Comparison of ENCODE assay signal across 25 mouse cellular contexts in genomic region chr12:35889383-35889782, GRCm38 (mm10). TPM values are rescaled to one million over a fixed set of nuclear protein-coding genes. Genes with fewer than 3 reads are reported as not detected.
DNase-seq lines count a peak whose midpoint lies in the region; ATAC-seq and TF ChIP-seq lines count a peak whose summit lies in the region.
"Had no signal": no experiment of that assay in that cellular context is flagged by ENCODE, and none has a peak within 500 bp of the region (broad histone marks: within the 10 kb centered on the region; RNA-seq: fewer than 3 reads in every experiment).

No protein-coding gene starts in this region.

- no peaks in the 10 kb centered on the region for H3K27me3 ChIP-seq in liver, adult 2 months (ENCODE audit: control insufficient read depth, insufficient read depth, low read length)
- H3K27me3 ChIP-seq in liver, embryonic 12.5 days (replicated peaks): no peaks in the 10 kb centered on the region
- no peaks in the 10 kb centered on the region for H3K27me3 ChIP-seq in neural tube, embryonic 15.5 days (replicated peaks)
- H3K27me3 ChIP-seq: hindbrain, embryonic 13.5 days; limb, embryonic 15.5 days; midbrain, embryonic 13.5 days had no signal

- H3K79me2 ChIP-seq in liver, adult 2 months (ENCODE audit: control insufficient read depth, insufficient read depth, low read length): no peaks in the 10 kb centered on the region

- H3K4me1 ChIP-seq in liver, adult 2 months (ENCODE audit: control insufficient read depth, insufficient read depth, low read length): no peaks in the 10 kb centered on the region
- H3K4me1 ChIP-seq in liver, embryonic 12.5 days: no peaks in the 10 kb centered on the region
- peaks cover 8% of the 10 kb centered on the region for H3K4me1 ChIP-seq in neural tube, embryonic 15.5 days
- H3K4me1 ChIP-seq: limb, embryonic 15.5 days had no signal

- no peak for TF ChIP-seq CTCF in liver, adult 2 months (IDR thresholded peaks at IDR 0.05; ENCODE audit: low read depth, low read length)

- TF ChIP-seq POLR2A in liver, adult 2 months (IDR thresholded peaks at IDR 0.05; ENCODE audit: extremely low read depth, insufficient read depth, low read length): no peak

- no peak overlapping the region for H3K9ac ChIP-seq in liver, adult 2 months (ENCODE audit: low read depth, low read length)
- no peak overlapping the region for H3K9ac ChIP-seq in liver, embryonic 12.5 days
- no peak overlapping the region for H3K9ac ChIP-seq in neural tube, embryonic 15.5 days (replicated peaks)
- H3K9ac ChIP-seq: hindbrain, embryonic 13.5 days; limb, embryonic 15.5 days; midbrain, embryonic 13.5 days had no signal

- H3K9me3 ChIP-seq in liver, embryonic 12.5 days (replicated peaks): no peaks in the 10 kb centered on the region
- no peaks in the 10 kb centered on the region for H3K9me3 ChIP-seq in neural tube, embryonic 15.5 days (replicated peaks)
- H3K9me3 ChIP-seq: heart, embryonic 10.5 days; hindbrain, embryonic 13.5 days; limb, embryonic 15.5 days; midbrain, embryonic 13.5 days had no signal

- H3K36me3 ChIP-seq in liver, adult 2 months (ENCODE audit: control insufficient read depth, insufficient read depth, low read length): no peaks in the 10 kb centered on the region
- no peaks in the 10 kb centered on the region for H3K36me3 ChIP-seq in liver, embryonic 12.5 days
- H3K36me3 ChIP-seq in neural tube, embryonic 15.5 days: no peaks in the 10 kb centered on the region
- H3K36me3 ChIP-seq: heart, embryonic 10.5 days; hindbrain, embryonic 13.5 days; limb, embryonic 15.5 days; midbrain, embryonic 13.5 days had no signal

- DNase-seq in liver, adult 2 months (ENCODE audit: extremely low read depth, low read depth, low spot score): peak; percentile 18
- DNase-seq in right cerebral cortex, postnatal 10 days (ENCODE audit: low spot score in 2 of 2): peak; percentile 26 to 50
- no peak for DNase-seq in right cerebral cortex, postnatal 14 days
- peak; percentile 26 for DNase-seq in lung, postnatal 36 days
- peak; percentile 9 for DNase-seq in telencephalon, adult 2 months (ENCODE audit: low read depth, low spot score)
- DNase-seq in retina, embryonic 14.5 days (ENCODE audit: low spot score): no peak
- DNase-seq: cerebellum, adult 9-11 months; gastrocnemius, postnatal 10 days; kidney, adult 2 months; kidney, postnatal 25 days; retina, postnatal 1 day; thymus, postnatal 36 days had no signal

- ATAC-seq in liver, embryonic 12.5 days: no peak
- no peak for ATAC-seq in neural tube, embryonic 15.5 days (ENCODE audit: low FRiP score)
- ATAC-seq: inflammation-experienced regulatory T-cells, adult 6 months; midbrain, embryonic 13.5 days had no signal

- H3K27ac ChIP-seq in liver, adult 2 months (replicated peaks; ENCODE audit: insufficient read depth, low read depth, low read length): no peak overlapping the region
- H3K27ac ChIP-seq in liver, embryonic 12.5 days: no peak overlapping the region
- H3K27ac ChIP-seq in neural tube, embryonic 15.5 days (replicated peaks): no peak overlapping the region
- H3K27ac ChIP-seq: heart, embryonic 10.5 days; hindbrain, embryonic 13.5 days; limb, embryonic 15.5 days; midbrain, embryonic 13.5 days had no signal

- no peak overlapping the region for H3K4me2 ChIP-seq in liver, embryonic 12.5 days
- no peak overlapping the region for H3K4me2 ChIP-seq in neural tube, embryonic 15.5 days
- H3K4me2 ChIP-seq: hindbrain, embryonic 13.5 days; limb, embryonic 15.5 days; midbrain, embryonic 13.5 days had no signal

- WGBS in liver, adult 2 months: 59% methylated on average over 2 of the region's 2 CpGs
- 14% methylated on average over 2 of the region's 2 CpGs for WGBS in liver, embryonic 12.5 days (ENCODE audit: insufficient replicate concordance)
- 71% methylated on average over 2 of the region's 2 CpGs for WGBS in neural tube, embryonic 15.5 days

- no peak overlapping the region for H3K4me3 ChIP-seq in liver, adult 2 months (ENCODE audit: insufficient read depth, low read depth, low read length)
- no peak overlapping the region for H3K4me3 ChIP-seq in liver, embryonic 12.5 days
- no peak overlapping the region for H3K4me3 ChIP-seq in neural tube, embryonic 15.5 days (replicated peaks)
- H3K4me3 ChIP-seq: heart, embryonic 10.5 days; hindbrain, embryonic 13.5 days; limb, embryonic 15.5 days; midbrain, embryonic 13.5 days; myocyte had no signal

RNA-seq across cellular contexts. Expression of gene Agr3, which starts 36.0 kb away (rescaled TPM):
- not detected in 2 replicates for total RNA-seq in liver, adult 2 months (2014; rRNA removed)
- not detected in 2 replicates for polyA plus RNA-seq in liver, adult 2 months (2012; rRNA removed)
- polyA plus RNA-seq in liver, embryonic 12.5 days (2016; fragmentation: Nextera tagmentation; extraction: Ambion mirVana): not detected in 2 replicates
- polyA plus RNA-seq in neural tube, embryonic 15.5 days (2015; fragmentation: Nextera tagmentation; extraction: Ambion mirVana): 0.32 and 0.38 TPM in 2 replicates
- total RNA-seq: adrenal gland, adult 18-20 months; gastrocnemius, postnatal 10 days; left cerebral cortex, adult 18-20 months; left cerebral cortex, postnatal 36 days had no signal
- polyA plus RNA-seq: C2C12; heart, embryonic 10.5 days; heart, postnatal 0 days; hindbrain, embryonic 13.5 days; inflammation-experienced regulatory T-cells, adult 6 months; kidney, adult 2 months; limb, embryonic 15.5 days; midbrain, embryonic 13.5 days; myocyte had no signal

Comparison
In these comparisons a context has a peak if more than half of its experiments do, and no peak if none do; other contexts are left out.
1. DNase-seq: peak in liver, adult 2 months (single experiment), right cerebral cortex, postnatal 10 days (2 of 2), lung, postnatal 36 days (single experiment) and telencephalon, adult 2 months (single experiment); none in right cerebral cortex, postnatal 14 days (single experiment) and retina, embryonic 14.5 days (single experiment).